Mouse (Mus musculus) CH12.LX (cell line): ENCODE results near the gene Lmod2. TPM values are rescaled to one million over a fixed set of nuclear protein-coding genes. Genes with fewer than 3 reads are reported as not detected.

ENCODE experiments used
- DNase-seq: peaks from one replicate; pipeline ENCODE4 v3.0.0-alpha.2; 2013; ENCODE audit errors: extremely low read depth
- H3K27ac ChIP-seq: 2 replicates; pipeline ENCODE4 v1.5.1; 2012; ENCODE audit warnings: low read depth, mild to moderate bottlenecking, control low read depth, moderate library complexity; ENCODE audit not compliant: insufficient read depth
- H3K27me3 ChIP-seq: replicated peaks from 2 replicates; pipeline ENCODE3; 2012; ENCODE audit warnings: inconsistent platforms
- H3K36me3 ChIP-seq, 2 experiments: replicated peaks in 1 of 2; 2 replicates each; pipeline versions ENCODE3 to v1.6.1; 2012; ENCODE audit warnings: inconsistent platforms in 1 of 2, low read length in 1 of 2, mild to moderate bottlenecking in 1 of 2, mixed read lengths in 1 of 2, moderate library complexity in 1 of 2; ENCODE audit not compliant: control insufficient read depth in 1 of 2, insufficient read depth in 1 of 2
- H3K4me1 ChIP-seq, 2 experiments: 2 replicates each; pipeline ENCODE4 v1.6.1; 2012; ENCODE audit warnings: inconsistent platforms in 1 of 2, moderate library complexity in 1 of 2; ENCODE audit not compliant: insufficient read depth in 2 of 2, control insufficient read depth in 1 of 2
- H3K4me2 ChIP-seq: 2 replicates; pipeline ENCODE4 v1.6.1; 2012; ENCODE audit warnings: low read depth, mild to moderate bottlenecking, control low read depth; ENCODE audit not compliant: poor library complexity, insufficient read depth, severe bottlenecking
- H3K4me3 ChIP-seq, 3 experiments: fragments of 150-350 bp in 1 of 3; sonication (generic) in 1 of 3; replicated peaks in 1 of 3; 2 replicates each; pipeline versions ENCODE3 to v1.5.1; 2011 to 2012; ENCODE audit warnings: low read depth in 2 of 3, low read length in 2 of 3, mild to moderate bottlenecking in 2 of 3, moderate library complexity in 2 of 3, control low read depth in 1 of 3, improper control_type of control experiment in 1 of 3, inconsistent platforms in 1 of 3, mixed read lengths in 1 of 3; ENCODE audit not compliant: poor library complexity in 1 of 3
- H3K79me2 ChIP-seq: replicated peaks from 2 replicates; pipeline ENCODE4 v1.6.1; 2012; ENCODE audit warnings: mild to moderate bottlenecking, moderate library complexity; ENCODE audit not compliant: control insufficient read depth, poor library complexity, insufficient read depth, severe bottlenecking; ENCODE audit errors: extremely low read depth
- H3K9ac ChIP-seq: 2 replicates; pipeline ENCODE4 v1.6.1; 2012; ENCODE audit warnings: low read depth, mild to moderate bottlenecking, control low read depth, moderate library complexity; ENCODE audit not compliant: insufficient read depth
- H3K9me3 ChIP-seq: replicated peaks from 2 replicates; pipeline ENCODE3; 2012; ENCODE audit warnings: low read length, inconsistent platforms, mixed read lengths
- BHLHE40 ChIP-seq: IDR thresholded peaks from 2 replicates; pipeline ENCODE4 v1.6.1; 2011; ENCODE audit warnings: mild to moderate bottlenecking, low read depth, low read length, improper control_type of control experiment
- CHD1 ChIP-seq: IDR thresholded peaks from 2 replicates; pipeline ENCODE4 v1.6.1; 2012; ENCODE audit warnings: low read depth, low read length, improper control_type of control experiment, inconsistent platforms
- CHD2 ChIP-seq: IDR thresholded peaks from 2 replicates; pipeline ENCODE4 v1.6.1; 2011; ENCODE audit warnings: low read length, improper control_type of control experiment
- HCFC1 ChIP-seq: IDR thresholded peaks from 2 replicates; pipeline ENCODE4 v1.6.1; 2012; ENCODE audit warnings: low read depth, mild to moderate bottlenecking, inconsistent platforms, low read length, improper control_type of control experiment
- JUND ChIP-seq: conservative IDR thresholded peaks from 2 replicates; pipeline ENCODE4 v1.6.1; 2011; ENCODE audit warnings: low read depth, low read length, improper control_type of control experiment
- MAX ChIP-seq: IDR thresholded peaks from 2 replicates; pipeline ENCODE4 v1.6.1; 2011; ENCODE audit warnings: low read length, improper control_type of control experiment
- MYC ChIP-seq: IDR thresholded peaks from 2 replicates; pipeline ENCODE4 v1.6.1; 2011; ENCODE audit warnings: low read depth, mild to moderate bottlenecking, improper control_type of control experiment, low read length
- NELFE ChIP-seq: IDR thresholded peaks from 2 replicates; pipeline ENCODE4 v1.6.1; 2011; ENCODE audit warnings: low read depth, low read length, improper control_type of control experiment
- PAX5 ChIP-seq: IDR thresholded peaks from 2 replicates; pipeline ENCODE4 v1.6.1; 2012; ENCODE audit warnings: low read length, inconsistent platforms, mixed read lengths
- RAD21 ChIP-seq: IDR thresholded peaks from 2 replicates; pipeline ENCODE4 v1.6.1; 2011; ENCODE audit warnings: low read depth, mild to moderate bottlenecking, low read length, improper control_type of control experiment, moderate library complexity
- SMC3 ChIP-seq: IDR thresholded peaks from 2 replicates; pipeline ENCODE4 v1.6.1; 2011; ENCODE audit warnings: low read depth, low read length, improper control_type of control experiment
- TBP ChIP-seq: conservative IDR thresholded peaks from 2 replicates; pipeline ENCODE4 v1.6.1; 2011; ENCODE audit warnings: low read depth, low read length, improper control_type of control experiment
- UBTF ChIP-seq: IDR thresholded peaks from 2 replicates; pipeline ENCODE4 v1.6.1; 2012; ENCODE audit warnings: low read depth, mild to moderate bottlenecking, inconsistent platforms, low read length, improper control_type of control experiment, moderate library complexity
- ZC3H11A ChIP-seq: IDR thresholded peaks from 2 replicates; pipeline ENCODE4 v1.6.1; 2012; ENCODE audit warnings: low read depth, mild to moderate bottlenecking, inconsistent platforms, low read length, improper control_type of control experiment
- ZKSCAN1 ChIP-seq: IDR thresholded peaks from 2 replicates; pipeline ENCODE4 v1.6.1; 2012; ENCODE audit warnings: low read depth, inconsistent platforms, low read length, improper control_type of control experiment, borderline replicate concordance
- ZMIZ1 ChIP-seq: IDR thresholded peaks from 2 replicates; pipeline ENCODE4 v1.6.1; 2012; ENCODE audit warnings: low read depth, mild to moderate bottlenecking, inconsistent platforms, low read length, improper control_type of control experiment
- dilution Hi-C: fragments of 300-500 bp; cut with MboI; formaldehyde crosslinking; loops from 2 replicates; pipeline ENCODE4 v1.14.3; 2020; ENCODE audit warnings: low sequenced_read_pairs; ENCODE audit not compliant: extremely low pct_unique_long_range_greater_than_20kb, extremely low pct_ligation_motif_present
- in situ Hi-C: fragments of 300-500 bp; cut with MboI; formaldehyde crosslinking; loops from 3 replicates; pipeline ENCODE4 v1.14.3; 2019; ENCODE audit warnings: low sequenced_read_pairs, low pct_ligation_motif_present, low pct_unique_long_range_greater_than_20kb, mixed read lengths
- polyA plus RNA-seq: library from polyadenylated mRNA; unstranded; fragments of >175 nt; gene quantifications from 2 replicates; pipeline ENCODE4 v1.2.1, GENCODE M21; 2012; ENCODE audit warnings: low read depth; ENCODE audit not compliant: insufficient read length
- total RNA-seq, 2 experiments: library from RNA; depleted of rRNA; stranded (reverse); fragments of 300-350 nt in 1 of 2; fragments of >200 nt in 1 of 2; gene quantifications; 2 replicates each; pipeline ENCODE4 v1.2.3; 2012 to 2014

The Lmod2 gene
- total and polyA plus RNA-seq, 3 experiments = not detected

DNA sequence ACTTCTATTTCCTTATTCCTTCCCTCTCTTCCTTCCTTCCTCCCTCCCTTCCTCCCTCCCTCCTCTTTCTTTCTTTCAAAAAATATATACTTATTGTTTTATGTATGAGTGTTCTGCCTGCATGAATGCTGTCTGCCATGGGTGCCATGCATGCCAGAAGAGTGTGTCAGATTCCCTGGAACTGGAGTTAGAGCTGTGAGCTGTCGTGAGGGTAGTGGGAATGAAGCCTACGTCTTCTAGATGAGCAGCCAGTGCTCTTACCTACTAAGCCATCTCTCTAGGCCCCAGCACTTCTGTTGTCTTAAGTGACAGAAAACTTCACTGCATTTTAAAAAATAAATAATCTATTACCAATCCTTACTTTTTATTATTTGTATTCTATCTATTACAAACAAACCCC lies 23.4 kb downstream of the Lmod2 start:
- Histone ChIP-seq H3K9ac (no peak overlapping the region), H3K4me2 (no peak overlapping the region), H3K4me1 (no peaks in the 10 kb centered on the region), H3K27ac (no peak overlapping the region), H3K79me2 (no peaks in the 10 kb centered on the region), H3K9me3 (no peaks in the 10 kb centered on the region), H3K4me3 (no peak overlapping the region), H3K36me3 (peaks cover 25 to 63% of the 10 kb centered on the region in 2 experiments), H3K27me3 (no peaks in the 10 kb centered on the region)
- TF ChIP-seq NELFE = no peak
- TF ChIP-seq SMC3 = no peak
- TF ChIP-seq ZC3H11A = no peak
- no peak for TF ChIP-seq TBP
- TF ChIP-seq PAX5 = no peak
- no peak for TF ChIP-seq CHD1
- TF ChIP-seq UBTF = no peak
- TF ChIP-seq JUND = no peak
- TF ChIP-seq MYC = no peak
- no peak for TF ChIP-seq BHLHE40
- TF ChIP-seq ZMIZ1 = no peak
- TF ChIP-seq MAX = no peak
- no peak for TF ChIP-seq HCFC1
- TF ChIP-seq RAD21 = no peak
- TF ChIP-seq CHD2 = no peak
- DNase-seq = no peak
- in situ Hi-C loops (loop anchor here (10.0 kb wide), 1 partner anchor 96 kb away; the partner anchor contains the start of genes Asb15 and Ndufa5), dilution Hi-C loops (no loop called here)

DNA sequence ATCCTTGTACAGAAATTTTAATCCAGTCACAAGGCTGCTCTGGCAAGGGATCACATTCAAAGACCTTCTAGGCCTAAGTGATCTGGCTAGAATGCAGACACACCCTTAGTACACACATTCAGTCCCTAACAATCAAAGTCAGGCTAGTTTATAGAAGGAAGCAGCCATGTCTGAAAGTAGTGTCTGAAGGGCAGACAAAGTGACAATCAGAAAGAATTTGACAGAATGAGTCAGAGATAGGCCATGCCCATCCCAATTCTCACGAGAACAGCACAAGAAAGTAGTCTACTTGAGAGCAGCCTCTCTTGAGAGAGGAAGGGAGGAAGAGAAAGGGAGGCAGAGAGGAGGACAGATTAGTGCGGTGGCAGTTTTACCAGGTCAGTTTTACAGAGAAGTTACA lies 24.5 kb downstream of the Lmod2 start:
- Histone ChIP-seq H3K36me3 (peaks cover 19 to 58% of the 10 kb centered on the region in 2 experiments), H3K27me3 (no peaks in the 10 kb centered on the region), H3K9ac (no peak overlapping the region), H3K79me2 (no peaks in the 10 kb centered on the region), H3K9me3 (no peaks in the 10 kb centered on the region), H3K4me3 (no peak overlapping the region), H3K4me1 (no peaks in the 10 kb centered on the region), H3K4me2 (no peak overlapping the region), H3K27ac (no peak overlapping the region)
- dilution Hi-C loops = no loop called here
- in situ Hi-C loops = loop anchor here (10.0 kb wide), 1 partner anchor 97 kb away; the partner anchor contains the start of genes Asb15 and Ndufa5
- TF ChIP-seq MYC (no peak), CHD1 (no peak), ZKSCAN1 (no peak)
- no peak for DNase-seq
